Mouse (Mus musculus): ENCODE measurements at regions not wholly inside any gene's neighbourhood (a gene's known extent, or its start where the extent isn't known, plus 50 kb on each side); places are given as distances from the start of the nearest gene placed in this dataset.
A peak's percentile ranks its signal among the peaks of the same experiment; 100 is the strongest.

DNA sequence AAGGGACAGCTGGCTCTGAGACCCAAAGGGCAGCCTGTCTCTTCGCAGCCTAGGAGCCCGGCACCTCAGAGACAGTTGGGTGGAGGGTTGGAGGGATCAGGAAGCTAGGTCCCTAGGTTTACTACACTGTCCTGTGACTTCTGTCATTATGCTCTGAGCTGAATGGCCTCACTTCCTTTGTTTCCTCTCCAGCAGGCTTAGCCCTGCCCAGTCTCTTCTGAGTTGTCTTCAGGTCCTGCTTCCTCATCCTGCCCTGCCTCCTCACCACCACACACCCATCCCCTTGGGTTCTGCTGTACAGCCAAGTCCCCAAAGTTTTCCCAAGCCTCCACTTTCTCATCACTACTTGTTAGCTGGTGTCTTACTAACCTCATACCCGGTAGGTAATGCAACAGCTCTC is 122.7 kb upstream of the Ccdc122 start:
- DNase-seq = no peak

DNA sequence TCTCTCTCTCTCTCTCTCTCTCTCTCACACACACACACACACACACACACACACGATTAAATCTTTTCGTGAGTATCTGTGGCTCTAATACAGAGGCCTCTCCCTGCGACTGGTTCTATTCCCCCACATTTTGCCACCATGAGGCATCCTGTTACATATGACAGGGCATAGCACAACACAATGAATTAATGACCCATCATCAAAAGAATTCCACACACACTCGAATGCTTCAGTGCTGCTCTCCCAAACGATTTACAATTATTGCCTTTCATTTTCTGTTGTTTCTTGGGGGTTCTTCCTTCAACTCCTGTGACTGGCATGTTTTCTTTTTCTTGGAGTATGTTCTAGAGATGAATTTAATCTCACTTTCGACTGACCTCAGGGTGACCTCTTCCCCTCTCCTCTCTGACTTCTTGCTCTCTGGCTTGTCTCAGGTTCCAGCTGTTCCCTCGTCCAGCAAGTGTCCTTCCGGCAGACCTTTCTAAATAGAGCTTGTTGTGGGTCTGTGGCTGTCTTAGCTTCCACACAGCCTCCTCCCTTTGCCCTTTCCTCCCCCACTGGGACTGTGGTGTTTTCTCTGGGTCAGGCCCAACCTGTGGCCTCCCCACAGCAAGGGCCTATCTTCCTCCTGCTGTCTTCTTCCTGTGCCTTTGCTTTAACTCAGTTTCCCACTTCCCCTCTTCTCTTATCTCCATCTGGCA is 124.1 kb upstream of the Ccdc122 start:
- no peak for DNase-seq

DNA sequence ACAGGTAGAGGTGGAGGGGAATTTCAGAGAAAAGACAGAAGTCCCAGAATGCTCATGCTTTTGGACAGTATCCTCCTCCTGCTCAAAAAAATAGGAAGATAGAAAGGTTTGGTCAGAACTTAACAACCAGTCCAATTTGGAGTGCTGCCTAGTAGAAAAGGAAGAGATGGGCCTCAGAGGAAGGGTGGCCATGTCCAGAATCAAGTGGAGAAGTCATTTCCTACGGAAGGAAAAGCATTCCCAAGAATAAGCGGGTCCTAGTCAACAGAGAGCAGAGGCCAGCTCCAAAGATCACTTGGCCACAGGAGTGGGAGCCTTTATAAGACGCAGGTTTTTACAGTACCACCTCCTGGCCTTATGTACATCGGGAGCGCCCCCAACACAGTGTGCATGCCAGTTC is 125.3 kb upstream of the Ccdc122 start:
- DNase-seq = no peak

GRCm38 (mm10) chr14:76910186-76910585 is 126.4 kb upstream of the Ccdc122 start:
- no peak for DNase-seq

- no peak for DNase-seq
These were observed 128.6 kb upstream of the Ccdc122 start for GRCm38 (mm10) chr14:76907941-76908340.

- no peak for DNase-seq
These were observed 133.4 kb upstream of the Ccdc122 start for GRCm38 (mm10) chr14:76902962-76903757.

DNA sequence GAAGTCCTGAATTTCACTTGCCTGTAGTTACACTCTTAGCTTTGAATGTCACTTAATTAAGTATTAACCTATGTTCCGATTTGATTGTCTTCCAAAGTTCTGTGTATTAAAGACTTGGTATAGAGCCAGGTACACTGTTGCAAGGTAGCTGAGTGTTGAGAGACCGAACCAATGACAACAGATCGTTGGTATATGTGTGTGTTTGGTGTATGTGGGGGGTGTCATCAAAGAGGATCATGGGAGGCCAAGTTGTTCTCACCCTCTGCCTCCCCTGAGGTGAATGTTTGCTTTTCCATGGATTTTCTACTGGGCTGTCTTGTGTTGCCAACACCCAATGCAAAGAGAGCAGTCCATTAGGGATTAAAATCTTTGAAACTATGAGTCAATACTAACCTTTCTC is 135.1 kb upstream of the Ccdc122 start:
- DNase-seq = no peak

- DNase-seq = no peak
These were observed 137.2 kb upstream of the Ccdc122 start for GRCm38 (mm10) chr14:76899331-76899730.

GRCm38 (mm10) chr14:76887708-76888107 is 148.9 kb upstream of the Ccdc122 start:
- no peak for DNase-seq

DNA sequence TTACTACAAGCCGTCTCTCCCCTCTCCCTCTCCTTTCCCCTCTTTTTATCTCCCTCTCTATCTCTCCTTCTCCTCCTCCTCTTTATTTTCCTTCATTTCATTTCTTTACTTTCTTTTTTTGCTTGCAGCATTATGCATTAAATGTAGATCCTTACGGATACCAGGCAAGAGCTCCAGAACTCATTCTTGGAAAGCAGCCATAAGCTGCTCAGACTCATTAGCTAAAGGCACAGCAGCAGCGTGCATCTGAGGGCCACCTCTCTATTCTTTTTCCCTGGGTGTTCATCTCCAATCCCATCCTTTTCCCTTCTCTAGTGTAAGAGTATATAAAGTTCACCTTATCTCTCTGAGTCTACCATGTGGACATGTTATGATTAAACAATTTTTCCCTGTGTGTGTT is 149.4 kb upstream of the Ccdc122 start:
- DNase-seq = no peak

DNA sequence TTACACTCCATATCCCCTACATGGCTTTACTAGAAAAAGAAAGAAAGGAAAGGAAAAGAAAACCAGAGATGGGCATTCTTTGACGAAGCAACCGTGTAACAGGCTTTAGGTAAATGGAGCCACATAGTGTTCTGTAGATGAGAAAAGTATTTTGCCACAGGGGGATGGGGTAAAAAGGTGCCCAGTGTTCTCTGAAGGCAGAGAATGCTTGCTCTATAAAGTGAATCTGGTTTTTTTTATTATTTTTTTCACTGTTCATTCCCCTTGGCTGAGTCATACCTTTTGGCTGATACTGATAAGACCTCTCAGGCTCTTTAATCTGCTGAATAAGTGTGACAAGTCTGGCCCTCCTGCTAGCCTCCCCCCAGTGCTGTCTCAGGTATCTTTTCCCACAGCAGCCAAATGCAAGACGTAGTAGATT is 153.3 kb upstream of the Ccdc122 start:
- DNase-seq = no peak

GRCm38 (mm10) chr14:76882711-76883171 is 153.8 kb upstream of the Ccdc122 start:
- DNase-seq = peak; percentile 68

DNA sequence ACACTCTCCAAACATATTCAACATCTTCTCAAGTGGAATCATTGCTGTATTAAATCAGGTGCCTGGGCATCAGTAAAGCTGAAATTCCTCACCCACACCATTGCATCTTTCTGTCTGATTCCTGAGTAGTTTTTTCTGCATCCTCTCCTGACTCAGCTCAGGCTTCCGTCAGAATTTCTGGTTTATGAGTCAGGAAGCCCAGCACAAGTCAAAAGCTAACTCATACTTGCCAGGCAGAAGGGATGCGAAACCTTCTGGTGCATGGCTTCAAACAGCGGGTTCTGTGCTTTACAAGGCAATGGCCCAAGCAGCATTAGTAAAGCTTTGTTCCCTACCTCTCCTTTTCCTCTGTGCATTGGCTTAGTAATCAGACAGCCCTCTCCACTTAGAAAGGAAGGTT is 155.7 kb upstream of the Ccdc122 start:
- DNase-seq = no peak

- DNase-seq = no peak
These were observed 159.3 kb upstream of the Ccdc122 start for GRCm38 (mm10) chr14:76877306-76877705.

GRCm38 (mm10) chr14:76876015-76876414 is 160.6 kb upstream of the Ccdc122 start:
- peak; percentile 76 for DNase-seq

GRCm38 (mm10) chr14:76875266-76875900 is 161.2 kb upstream of the Ccdc122 start:
- no peak for DNase-seq

DNA sequence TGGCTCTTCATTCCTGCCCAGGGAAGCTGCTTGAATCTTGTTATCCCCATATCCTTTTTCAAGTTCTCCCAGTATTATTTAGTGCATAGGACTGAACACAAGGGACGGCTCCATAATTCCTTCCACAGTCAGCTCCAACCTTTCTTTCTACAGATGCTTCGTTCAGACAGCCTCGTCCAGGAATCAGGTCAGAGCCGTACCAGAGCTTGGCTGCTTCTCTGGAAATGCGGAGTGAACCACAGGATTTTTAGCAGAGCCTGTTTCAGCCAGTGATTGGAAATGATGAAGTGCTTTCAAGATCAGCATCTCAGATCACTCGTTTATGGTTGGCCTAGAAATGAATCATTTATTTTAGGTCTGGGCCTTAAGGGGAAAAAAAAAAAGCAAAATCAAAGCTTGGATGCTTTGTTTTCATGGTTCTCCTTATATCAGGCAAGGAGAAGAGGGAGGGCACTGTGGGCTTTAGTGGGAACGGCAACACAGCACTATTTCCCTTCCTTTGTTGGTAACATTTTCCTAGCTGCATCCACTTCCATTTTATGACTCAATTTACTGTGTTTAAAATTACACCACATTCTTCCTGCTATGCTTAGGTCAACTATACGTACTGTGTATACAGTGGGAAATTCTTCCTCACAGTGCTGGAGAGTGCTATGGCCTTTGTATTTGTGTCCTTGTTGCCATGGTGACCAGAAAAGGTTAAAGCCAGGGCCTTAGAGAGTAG is 161.9 kb upstream of the Ccdc122 start:
- DNase-seq = no peak

DNA sequence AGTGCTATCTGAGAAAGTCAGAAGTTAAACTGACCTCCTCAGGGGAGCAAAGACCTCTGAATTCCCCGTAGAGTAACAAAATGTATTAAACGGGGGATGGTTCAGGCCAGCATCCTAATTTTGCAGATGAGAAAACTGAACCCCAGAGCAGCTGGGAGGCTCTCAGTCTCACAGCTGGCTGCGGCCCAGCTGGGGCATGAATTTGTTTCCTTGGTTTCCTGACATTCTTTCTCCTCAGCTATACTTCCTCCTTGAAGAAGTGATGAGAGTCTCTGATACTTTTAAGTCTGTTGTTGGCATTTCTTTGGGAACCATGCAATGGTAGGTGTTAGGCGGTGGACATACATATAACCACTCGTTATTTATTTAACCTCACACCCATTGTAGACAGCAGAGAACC is 162.9 kb upstream of the Ccdc122 start:
- no peak for DNase-seq

DNA sequence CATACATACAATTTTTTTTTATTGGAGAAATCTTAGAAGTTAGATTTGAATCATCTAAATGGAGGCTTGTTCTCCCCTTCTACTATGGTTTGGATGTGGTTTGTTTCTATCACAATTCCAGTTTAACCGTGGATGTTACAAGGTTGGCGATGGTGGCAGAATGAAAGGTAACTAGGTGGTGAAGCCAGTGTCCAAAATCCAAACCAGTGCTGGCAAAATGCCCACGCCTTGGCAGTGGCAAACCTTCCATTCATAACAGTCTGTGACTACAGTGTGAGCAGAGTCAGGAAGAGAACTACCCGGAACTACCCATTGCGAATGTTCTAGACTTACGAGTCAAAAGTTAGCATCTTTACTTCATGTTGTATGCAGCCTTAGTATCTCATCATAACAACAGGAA is 163.6 kb upstream of the Ccdc122 start:
- DNase-seq = no peak

DNA sequence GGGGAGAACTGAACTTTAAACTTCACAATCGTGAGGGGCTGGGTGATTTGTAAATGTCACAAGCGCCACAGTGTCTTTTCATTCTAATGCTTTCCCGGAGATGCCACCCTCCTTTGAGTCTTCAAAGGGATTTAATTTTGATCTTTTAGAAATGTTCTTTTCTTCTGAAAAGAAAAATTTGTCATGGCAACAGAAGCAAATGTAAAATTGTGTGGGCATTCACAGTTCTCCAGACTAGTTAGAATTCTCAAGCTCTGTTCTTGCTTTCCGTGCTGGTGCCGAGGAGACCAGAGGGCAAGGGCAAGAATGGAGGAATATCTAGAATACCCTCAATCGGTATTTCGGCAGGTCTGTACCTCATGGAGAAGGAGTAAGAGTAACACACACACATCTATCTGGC is 164.1 kb upstream of the Ccdc122 start:
- DNase-seq = no peak

DNA sequence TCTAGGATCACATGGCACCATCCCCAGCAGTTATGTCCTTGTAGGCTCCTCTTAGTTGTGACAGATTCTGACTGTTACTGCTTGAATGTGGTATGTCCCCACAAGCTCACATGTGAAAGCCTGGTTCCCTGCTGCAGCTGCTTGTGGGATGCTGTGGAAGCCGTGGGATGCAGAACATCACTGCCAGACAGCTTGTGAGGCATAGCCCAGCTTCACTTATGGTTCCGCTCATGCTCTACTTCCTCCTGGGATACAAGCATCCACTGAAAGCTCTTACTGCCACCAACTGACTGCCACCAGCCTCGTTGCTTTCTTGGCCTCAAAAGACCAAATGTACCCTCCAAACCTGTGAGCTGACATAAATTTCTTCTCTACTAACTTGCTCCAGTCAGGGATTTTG is 167.7 kb upstream of the Ccdc122 start:
- no peak for DNase-seq

GRCm38 (mm10) chr14:76868131-76868530 is 168.4 kb upstream of the Ccdc122 start:
- DNase-seq = no peak

DNA sequence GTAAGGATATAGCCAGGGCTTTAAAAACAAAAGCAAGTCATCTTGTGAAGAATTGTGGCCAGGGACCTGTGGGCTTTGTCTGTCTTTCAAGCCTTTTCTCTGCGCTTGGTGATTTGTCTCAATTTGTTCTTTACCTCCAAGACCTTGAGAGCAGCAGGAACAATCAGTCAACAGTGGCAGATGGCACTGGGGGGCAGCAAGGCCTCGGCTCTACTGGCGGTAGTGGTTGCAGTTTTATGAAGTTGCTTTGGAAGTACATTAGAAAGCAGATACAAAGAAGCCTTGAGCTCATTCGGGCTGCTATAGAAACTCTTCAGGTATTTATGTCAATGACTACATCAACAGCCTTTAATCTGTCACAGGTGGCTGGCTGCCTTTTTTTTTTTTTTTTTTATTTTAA is 171.9 kb upstream of the Ccdc122 start:
- DNase-seq = no peak

Data from cerebellum, adult 9-10 months (tissue).